Mouse (Mus musculus): ENCODE results near the gene Pld2.
"Not testable (repeated sequence)": the region's sequence is repeated elsewhere in the genome, so short reads cannot be mapped to it uniquely, and the experiment has no call there.

Gene Pld2

GRCm38 (mm10) chr11:70525726-70526125, 14.1 kb upstream of the Pld2 start:
- no peak for DNase-seq (ENCODE audit: low spot score)

- DNase-seq (ENCODE audit: low spot score): no peak
Observed at GRCm38 (mm10) chr11:70526211-70526610, 13.7 kb upstream of the Pld2 start.

- no peak for DNase-seq (ENCODE audit: low spot score)
Observed at GRCm38 (mm10) chr11:70528610-70529009, 11.3 kb upstream of the Pld2 start.

GRCm38 (mm10) chr11:70531065-70531464, 8.8 kb upstream of the Pld2 start:
- not testable (repeated sequence) for DNase-seq (ENCODE audit: low spot score)

- no peak for DNase-seq (ENCODE audit: low spot score)
Observed at GRCm38 (mm10) chr11:70532839-70533238, 7.0 kb upstream of the Pld2 start, which contains the start of gene Gm40193. Gene Gm40193 (minus strand): TSS chr11:70532939.

GRCm38 (mm10) chr11:70539423-70539822, 441 bp upstream of the Pld2 start:
- no peak for DNase-seq (ENCODE audit: low spot score)

- no peak for DNase-seq (ENCODE audit: low spot score)
Observed at GRCm38 (mm10) chr11:70540928-70541327, 1.1 kb downstream of the Pld2 start.

GRCm38 (mm10) chr11:70541415-70541814, 1.6 kb downstream of the Pld2 start:
- DNase-seq (ENCODE audit: low spot score): no peak

- no peak for DNase-seq (ENCODE audit: low spot score)
Observed at GRCm38 (mm10) chr11:70544496-70544895, 4.6 kb downstream of the Pld2 start.

GRCm38 (mm10) chr11:70551526-70551925, 11.7 kb downstream of the Pld2 start:
- DNase-seq (ENCODE audit: low spot score): no peak

GRCm38 (mm10) chr11:70553940-70554339, 14.1 kb downstream of the Pld2 start:
- DNase-seq (ENCODE audit: low spot score): no peak

GRCm38 (mm10) chr11:70557545-70557944, 17.7 kb downstream of the Pld2 start:
- DNase-seq (ENCODE audit: low spot score): no peak

GRCm38 (mm10) chr11:70561937-70562286, 22.0 kb downstream of the Pld2 start:
- no peak for DNase-seq (ENCODE audit: low spot score)

- DNase-seq (ENCODE audit: low spot score): peak; percentile 69
Observed at GRCm38 (mm10) chr11:70562287-70562994, 22.6 kb downstream of the Pld2 start, which contains the start of gene Mink1. Gene Mink1 (plus strand): TSS chr11:70562881.

GRCm38 (mm10) chr11:70562995-70563469, 23.2 kb downstream of the Pld2 start:
- no peak for DNase-seq (ENCODE audit: low spot score)

- no peak for DNase-seq (ENCODE audit: low spot score)
Observed at GRCm38 (mm10) chr11:70563470-70564275, 23.8 kb downstream of the Pld2 start.

GRCm38 (mm10) chr11:70564276-70564873, 24.5 kb downstream of the Pld2 start:
- DNase-seq (ENCODE audit: low spot score): no peak

GRCm38 (mm10) chr11:70566586-70566985, 26.7 kb downstream of the Pld2 start:
- no peak for DNase-seq (ENCODE audit: low spot score)

GRCm38 (mm10) chr11:70570614-70571013, 30.8 kb downstream of the Pld2 start:
- peak; percentile 4 for DNase-seq (ENCODE audit: low spot score)

- no peak for DNase-seq (ENCODE audit: low spot score)
Observed at GRCm38 (mm10) chr11:70571641-70572040, 31.8 kb downstream of the Pld2 start.

- DNase-seq (ENCODE audit: low spot score): peak; percentile 18
Observed at GRCm38 (mm10) chr11:70572348-70572902, 32.6 kb downstream of the Pld2 start.

- DNase-seq (ENCODE audit: low spot score): no peak
Observed at GRCm38 (mm10) chr11:70573872-70574271, 34.0 kb downstream of the Pld2 start.
